Mouse (Mus musculus): ENCODE results near the gene Klc1.

The Klc1 gene

DNA sequence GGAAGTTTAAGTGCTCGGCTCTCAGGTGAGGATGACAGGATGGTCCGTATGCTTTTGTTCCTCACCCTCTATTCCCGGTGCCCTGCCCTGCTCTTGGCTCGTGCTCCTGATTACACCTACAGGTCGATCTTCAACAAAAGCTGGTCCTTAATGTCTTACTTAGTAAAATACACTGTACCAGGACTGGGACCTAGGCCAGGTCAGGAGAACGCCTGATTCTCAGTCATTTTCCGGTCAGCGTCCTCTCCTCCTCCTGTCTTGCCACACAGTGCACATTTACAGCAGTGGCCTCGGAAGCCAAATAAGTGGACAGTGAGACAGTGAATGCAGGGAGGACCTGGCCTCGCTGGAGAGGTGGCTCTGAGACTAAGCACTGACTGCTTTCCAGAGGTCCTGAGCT, 12.0 kb downstream of the Klc1 start:
- no peak for DNase-seq (ENCODE audit: inconsistent ontology term)

DNA sequence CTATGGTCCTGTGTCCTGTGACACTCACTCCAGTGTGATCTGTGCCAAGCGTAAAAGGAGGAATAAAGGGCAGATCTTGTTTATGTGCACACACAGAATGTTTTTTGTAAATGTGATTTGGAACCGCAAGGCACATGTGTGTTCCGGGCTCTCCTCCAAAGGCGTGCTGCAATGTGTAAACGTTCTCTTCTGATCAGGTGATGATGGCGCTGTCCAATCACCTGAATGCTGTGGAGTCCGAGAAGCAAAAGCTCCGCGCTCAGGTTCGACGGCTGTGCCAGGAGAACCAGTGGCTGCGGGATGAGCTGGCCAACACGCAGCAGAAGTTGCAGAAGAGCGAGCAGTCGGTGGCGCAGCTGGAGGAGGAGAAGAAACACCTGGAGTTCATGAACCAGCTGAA, 15.5 kb downstream of the Klc1 start:
- DNase-seq (ENCODE audit: inconsistent ontology term), result no peak

DNA sequence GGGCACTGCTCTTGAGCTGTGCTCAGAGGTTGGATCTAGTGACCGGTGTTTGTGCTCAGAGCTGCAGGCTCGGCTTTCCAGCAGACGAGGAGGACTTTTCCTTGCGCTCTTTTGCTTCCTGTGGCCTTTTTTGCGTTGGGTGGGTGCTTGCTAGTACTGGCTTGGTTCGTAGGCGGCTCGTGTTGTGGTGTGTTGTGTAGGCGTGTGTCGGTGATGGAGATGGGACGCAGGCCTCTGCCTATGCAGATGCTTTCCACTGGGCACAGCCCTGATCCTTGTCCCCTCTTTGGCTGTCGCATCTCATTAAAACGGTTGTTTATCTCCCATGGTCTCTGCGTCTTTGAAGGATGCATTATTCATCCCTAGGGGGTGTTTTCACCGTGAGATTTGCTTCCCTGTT, 16.2 kb downstream of the Klc1 start:
- DNase-seq (ENCODE audit: inconsistent ontology term), result no peak

- no peak for DNase-seq (ENCODE audit: inconsistent ontology term)
Observed at GRCm38 (mm10) chr12:111777919-111778318, 19.3 kb downstream of the Klc1 start.

DNA sequence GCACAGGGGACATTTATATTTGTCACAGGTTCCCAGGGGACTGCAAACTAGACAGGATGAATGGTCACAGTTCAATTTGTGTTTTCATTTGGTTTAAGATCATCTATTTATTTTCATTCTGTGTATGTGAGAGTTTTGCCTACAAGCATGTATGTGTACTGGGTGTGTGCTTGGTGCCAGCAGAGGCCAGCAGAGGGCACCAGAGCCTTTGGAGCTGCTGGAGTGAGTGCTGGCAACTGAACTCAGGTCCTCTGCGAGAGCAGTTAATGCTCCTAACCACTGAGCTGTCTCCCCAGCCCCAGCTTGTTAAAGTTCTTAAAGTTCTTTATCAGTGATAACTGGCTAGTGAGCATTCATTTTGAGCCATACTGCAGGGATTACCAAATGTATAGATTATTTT, 20.9 kb downstream of the Klc1 start:
- no peak for DNase-seq (ENCODE audit: inconsistent ontology term)

DNA sequence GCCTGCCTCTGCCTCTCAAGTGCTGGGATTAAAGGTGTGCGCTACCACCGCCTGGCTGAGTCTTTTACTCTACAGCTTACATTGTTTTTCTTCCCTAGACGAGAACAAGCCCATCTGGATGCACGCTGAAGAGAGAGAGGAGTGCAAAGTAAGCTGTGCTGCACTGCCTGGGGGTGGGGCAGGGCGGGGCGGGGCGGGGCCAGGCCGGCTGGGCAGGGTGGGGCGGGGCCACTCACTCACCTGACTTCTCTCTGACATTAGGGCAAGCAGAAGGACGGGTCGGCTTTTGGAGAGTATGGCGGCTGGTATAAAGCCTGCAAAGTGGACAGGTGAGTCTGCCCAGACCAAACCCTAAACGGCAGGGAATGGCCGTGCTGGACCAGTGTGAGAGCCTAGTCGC, 26.5 kb downstream of the Klc1 start:
- no peak for DNase-seq (ENCODE audit: inconsistent ontology term)

DNA sequence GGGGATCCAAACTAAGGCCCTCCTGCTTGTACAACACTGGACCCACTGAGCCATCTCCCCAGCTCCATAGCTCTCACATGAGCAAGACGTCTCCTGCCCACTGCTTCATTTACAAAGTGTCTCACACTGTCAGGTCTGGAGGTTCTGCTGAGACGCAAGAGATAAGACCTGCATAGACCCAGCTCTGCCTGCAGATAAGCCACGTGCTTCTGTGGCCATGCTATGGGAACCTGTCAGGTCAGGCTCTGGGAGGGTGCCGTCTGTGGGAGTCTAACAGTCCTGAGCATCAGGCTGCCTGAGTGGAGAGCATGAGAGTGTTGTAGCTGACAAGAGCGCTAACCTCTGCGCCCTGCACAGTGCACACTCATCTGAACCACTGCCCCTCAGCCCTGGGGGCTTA, 28.4 kb downstream of the Klc1 start:
- no peak for DNase-seq (ENCODE audit: inconsistent ontology term)

GRCm38 (mm10) chr12:111790090-111790489, 31.4 kb downstream of the Klc1 start:
- no peak for DNase-seq (ENCODE audit: inconsistent ontology term)

DNA sequence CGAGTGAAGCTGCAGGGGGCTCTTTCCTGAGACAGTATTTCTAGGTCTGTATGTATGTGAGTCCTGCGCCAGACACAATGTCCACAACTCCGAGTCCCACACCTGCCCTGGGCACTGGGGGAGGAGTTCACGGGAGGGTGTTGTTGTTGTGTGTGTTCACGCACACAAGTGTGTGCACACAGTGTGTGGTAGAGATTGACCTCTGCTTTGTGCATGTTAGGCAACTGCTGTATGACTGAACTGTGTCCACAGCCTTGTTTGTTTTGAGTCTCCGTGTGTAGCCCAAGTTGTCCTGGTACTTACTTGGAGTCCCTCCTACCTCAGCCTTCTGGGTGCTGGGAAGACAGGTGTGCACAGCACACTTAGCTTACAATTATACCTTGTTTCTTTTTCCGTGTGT, 32.0 kb downstream of the Klc1 start:
- no peak for DNase-seq (ENCODE audit: inconsistent ontology term)

- DNase-seq (ENCODE audit: inconsistent ontology term), result no peak
Observed at GRCm38 (mm10) chr12:111791474-111792104, 32.9 kb downstream of the Klc1 start.

DNA sequence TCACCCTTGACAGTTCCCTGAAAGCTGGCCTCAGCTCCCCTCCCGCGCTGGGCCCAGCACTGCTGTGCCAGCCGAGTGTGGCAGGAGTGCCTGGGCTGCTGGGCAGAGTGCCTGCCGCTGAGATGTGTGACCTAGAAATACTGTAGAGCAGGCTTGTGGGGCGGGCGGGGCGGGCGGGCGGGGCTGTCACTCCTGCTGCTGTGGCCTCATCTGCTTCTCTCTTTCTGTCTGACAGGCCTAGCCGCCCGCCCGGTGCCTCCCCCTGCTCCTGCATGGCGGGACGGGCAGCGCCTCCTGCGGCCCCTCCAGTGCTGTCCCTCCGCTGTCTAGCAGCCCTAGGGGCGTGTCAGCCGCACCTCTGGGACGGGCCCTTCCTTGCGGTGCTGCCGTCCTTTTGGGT, 35.5 kb downstream of the Klc1 start:
- peak; percentile 58 for DNase-seq (ENCODE audit: inconsistent ontology term)

GRCm38 (mm10) chr12:111794526-111795179, 36.0 kb downstream of the Klc1 start:
- DNase-seq (ENCODE audit: inconsistent ontology term), result no peak

- peak; percentile 45 for DNase-seq (ENCODE audit: inconsistent ontology term)
Observed at GRCm38 (mm10) chr12:111795180-111795895, 36.7 kb downstream of the Klc1 start.

GRCm38 (mm10) chr12:111797251-111797650, 38.6 kb downstream of the Klc1 start:
- DNase-seq (ENCODE audit: inconsistent ontology term), result no peak

GRCm38 (mm10) chr12:111798493-111798892, 39.8 kb downstream of the Klc1 start:
- no peak for DNase-seq (ENCODE audit: inconsistent ontology term)

- DNase-seq (ENCODE audit: inconsistent ontology term), result no peak
Observed at GRCm38 (mm10) chr12:111800459-111801183, 42.0 kb downstream of the Klc1 start.

DNA sequence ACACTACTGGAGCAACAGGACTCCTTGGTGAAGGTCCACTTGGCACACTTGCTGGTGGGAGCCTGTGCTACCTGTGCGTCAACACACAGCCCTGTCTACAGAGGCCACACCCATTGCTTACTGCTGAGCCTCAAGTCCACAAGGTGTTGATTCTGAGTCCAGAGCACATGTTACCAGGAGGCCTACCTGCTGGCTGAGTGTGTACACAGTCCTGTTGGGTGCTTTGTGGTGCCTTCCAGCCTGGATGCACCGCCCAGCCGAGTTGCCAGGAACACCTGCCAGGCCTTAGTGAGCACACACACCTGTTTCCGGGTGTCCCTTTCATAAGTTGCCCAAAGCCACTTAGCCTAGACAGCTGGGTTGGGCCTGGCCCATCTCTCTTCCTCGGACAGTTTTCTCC, 44.9 kb downstream of the Klc1 start:
- DNase-seq (ENCODE audit: inconsistent ontology term), result no peak

- no peak for DNase-seq (ENCODE audit: inconsistent ontology term)
Observed at GRCm38 (mm10) chr12:111808775-111809174, 50.1 kb downstream of the Klc1 start.

DNA sequence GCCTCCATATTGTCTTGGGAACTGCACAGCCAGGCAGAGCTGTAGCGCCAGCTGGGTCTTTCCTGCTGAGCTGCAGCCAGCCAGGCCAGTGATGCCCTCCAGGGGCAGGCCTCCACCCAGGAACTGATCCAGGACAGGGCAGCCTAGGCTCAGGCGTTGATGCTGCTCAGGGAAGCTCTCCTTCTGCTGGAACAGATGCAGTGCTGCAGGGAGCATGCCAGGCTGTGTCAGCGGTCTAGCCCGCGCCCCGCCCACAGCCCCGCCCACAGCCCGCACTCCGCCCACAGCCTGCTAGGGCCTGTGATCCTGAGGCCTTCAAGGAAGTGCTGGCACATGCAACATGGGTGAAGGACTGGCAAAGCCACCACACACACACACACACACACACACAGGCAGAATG, 51.1 kb downstream of the Klc1 start:
- DNase-seq (ENCODE audit: inconsistent ontology term), result peak; percentile 90

DNA sequence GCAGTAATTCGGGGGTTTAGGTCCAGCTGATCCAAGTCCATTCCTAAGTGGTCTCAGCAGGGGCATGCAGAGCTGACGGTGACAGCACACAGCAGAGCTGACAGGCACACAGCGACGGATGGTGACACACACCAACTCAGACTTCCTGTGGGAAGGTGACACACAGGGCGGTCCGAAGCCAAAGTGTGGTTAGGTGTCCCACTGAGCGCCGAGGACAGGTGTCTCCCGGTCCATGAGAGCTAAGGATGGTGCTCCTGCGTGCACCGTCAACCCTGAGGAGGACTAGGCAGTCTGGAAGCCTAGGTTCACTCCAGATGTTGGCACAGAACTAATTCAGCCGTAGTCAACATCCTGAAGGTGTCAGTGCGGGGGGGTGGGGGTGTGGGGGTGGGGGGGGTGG, 53.4 kb downstream of the Klc1 start:
- no peak for DNase-seq (ENCODE audit: inconsistent ontology term)

- DNase-seq (ENCODE audit: inconsistent ontology term), result no peak
Observed at GRCm38 (mm10) chr12:111812611-111813010, 54.0 kb downstream of the Klc1 start.

GRCm38 (mm10) chr12:111813111-111813765, 54.6 kb downstream of the Klc1 start:
- peak; percentile 55 for DNase-seq (ENCODE audit: inconsistent ontology term)
